Mouse (Mus musculus) skeletal muscle tissue, adult 2 months (tissue): ENCODE data around the gene Ces1h.
"Not testable (repeated sequence)": the region's sequence is repeated elsewhere in the genome, so short reads cannot be mapped to it uniquely, and the experiment has no call there.

Experiments
- DNase-seq: peaks from one replicate; pipeline ENCODE4 v3.0.0-alpha.2; 2012; ENCODE audit warnings: low read depth, low spot score

The Ces1h gene

GRCm38 (mm10) chr8:93379625-93380024, at the start of gene Ces1h:
Ces1h (minus strand) TSS chr8:93379725.
- no peak for DNase-seq

GRCm38 (mm10) chr8:93427195-93427594, 47.7 kb upstream of the Ces1h start:
- no peak for DNase-seq

GRCm38 (mm10) chr8:93415387-93415786, 35.9 kb upstream of the Ces1h start:
- DNase-seq: no peak

GRCm38 (mm10) chr8:93408830-93409229, 29.3 kb upstream of the Ces1h start:
- no peak for DNase-seq

- DNase-seq: no peak
These were observed 20.2 kb upstream of the Ces1h start for GRCm38 (mm10) chr8:93399698-93400097.

GRCm38 (mm10) chr8:93398044-93398443, 18.5 kb upstream of the Ces1h start:
- no peak for DNase-seq

GRCm38 (mm10) chr8:93394079-93394619, 14.6 kb upstream of the Ces1h start:
- not testable (repeated sequence) for DNase-seq

GRCm38 (mm10) chr8:93369481-93369880, 10.0 kb downstream of the Ces1h start:
- no peak for DNase-seq

GRCm38 (mm10) chr8:93360113-93360512, 19.4 kb downstream of the Ces1h start:
- no peak for DNase-seq

GRCm38 (mm10) chr8:93339531-93339930, 40.0 kb downstream of the Ces1h start:
- DNase-seq: no peak

- no peak for DNase-seq
These were observed 42.3 kb downstream of the Ces1h start, which contains the start of gene Ces1g for GRCm38 (mm10) chr8:93337207-93337606. Ces1g (minus strand) TSS chr8:93337308.

- DNase-seq: no peak
These were observed 46.8 kb downstream of the Ces1h start for GRCm38 (mm10) chr8:93332703-93333102.

- no peak for DNase-seq
These were observed 48.4 kb downstream of the Ces1h start for GRCm38 (mm10) chr8:93331151-93331550.

- no peak for DNase-seq
These were observed 54.4 kb downstream of the Ces1h start for GRCm38 (mm10) chr8:93325123-93325522.

- DNase-seq: no peak
These were observed 62.5 kb downstream of the Ces1h start for GRCm38 (mm10) chr8:93317031-93317430.

- no peak for DNase-seq
These were observed 64.0 kb downstream of the Ces1h start for GRCm38 (mm10) chr8:93315557-93315956.
